Comparison of ENCODE assay signal across 23 mouse cellular contexts in genomic region chr9:63595032-63595431, GRCm38 (mm10). TPM values are rescaled to one million over a fixed set of nuclear protein-coding genes. Genes with fewer than 3 reads are reported as not detected.
DNase-seq lines count a peak whose midpoint lies in the region; ATAC-seq and TF ChIP-seq lines count a peak whose summit lies in the region.
"Had no signal": no experiment of that assay in that cellular context is flagged by ENCODE, and none has a peak within 500 bp of the region (broad histone marks: within the 10 kb centered on the region; RNA-seq: fewer than 3 reads in every experiment).

No protein-coding gene starts in this region.

- 100% methylated on average over 1 of the region's 1 CpGs for WGBS in kidney, adult 2 months
- WGBS in intestine, embryonic 16.5 days, result 83% methylated on average over 1 of the region's 1 CpGs
- 65% methylated on average over 1 of the region's 1 CpGs for WGBS in limb, embryonic 12.5 days

- H3K4me1 ChIP-seq in kidney, adult 2 months (ENCODE audit: control insufficient read depth, insufficient read depth, low read length), result no peaks in the 10 kb centered on the region
- no peaks in the 10 kb centered on the region for H3K4me1 ChIP-seq in intestine, embryonic 16.5 days (ENCODE audit: control insufficient read depth, insufficient read depth, low read length)
- H3K4me1 ChIP-seq in limb, embryonic 12.5 days (replicated peaks), result peaks cover 51% of the 10 kb centered on the region
- H3K4me1 ChIP-seq: embryonic facial prominence, embryonic 13.5 days; hindbrain, embryonic 12.5 days had no signal

- no peaks in the 10 kb centered on the region for H3K9me3 ChIP-seq in intestine, embryonic 16.5 days (ENCODE audit: control insufficient read depth, low read length)
- no peaks in the 10 kb centered on the region for H3K9me3 ChIP-seq in limb, embryonic 12.5 days
- H3K9me3 ChIP-seq: embryonic facial prominence, embryonic 13.5 days; forebrain, embryonic 12.5 days; heart, embryonic 13.5 days; hindbrain, embryonic 12.5 days had no signal

- H3K4me3 ChIP-seq in kidney, adult 2 months (ENCODE audit: insufficient read depth, low read depth, low read length), result no peak overlapping the region
- no peak overlapping the region for H3K4me3 ChIP-seq in intestine, embryonic 16.5 days (ENCODE audit: low read length)
- H3K4me3 ChIP-seq in limb, embryonic 12.5 days (replicated peaks), result no peak overlapping the region
- H3K4me3 ChIP-seq: embryonic facial prominence, embryonic 13.5 days; forebrain, embryonic 12.5 days; gastrocnemius, adult 2 months; heart, embryonic 13.5 days; hindbrain, embryonic 12.5 days had no signal

- H3K27ac ChIP-seq in kidney, adult 2 months (ENCODE audit: insufficient read depth, low read depth, low read length), result no peak overlapping the region
- no peak overlapping the region for H3K27ac ChIP-seq in intestine, embryonic 16.5 days (ENCODE audit: low read length)
- H3K27ac ChIP-seq in limb, embryonic 12.5 days, result peak overlapping the region; percentile 65
- H3K27ac ChIP-seq: embryonic facial prominence, embryonic 13.5 days; forebrain, embryonic 12.5 days; gastrocnemius, adult 2 months; heart, embryonic 13.5 days; hindbrain, embryonic 12.5 days had no signal

- no peak for TF ChIP-seq POLR2A in kidney, adult 2 months (IDR thresholded peaks at IDR 0.05; ENCODE audit: low read depth, low read length)

- no peak for TF ChIP-seq CTCF in kidney, adult 2 months (conservative IDR thresholded peaks at IDR 0.05; ENCODE audit: insufficient read depth, insufficient read length, low read depth, low read length)

- H3K9ac ChIP-seq in intestine, embryonic 16.5 days (ENCODE audit: low read depth, low read length), result no peak overlapping the region
- no peak overlapping the region for H3K9ac ChIP-seq in limb, embryonic 12.5 days (replicated peaks)
- H3K9ac ChIP-seq: embryonic facial prominence, embryonic 13.5 days; forebrain, embryonic 12.5 days; forebrain, postnatal 0 days; heart, embryonic 13.5 days; hindbrain, embryonic 12.5 days had no signal

- no peak overlapping the region for H3K4me2 ChIP-seq in intestine, embryonic 16.5 days (ENCODE audit: low read depth, low read length)
- no peak overlapping the region for H3K4me2 ChIP-seq in limb, embryonic 12.5 days
- H3K4me2 ChIP-seq: embryonic facial prominence, embryonic 13.5 days; forebrain, embryonic 12.5 days; heart, embryonic 13.5 days; hindbrain, embryonic 12.5 days had no signal

- peak; percentile 43 for DNase-seq in kidney, adult 2 months
- no peak for DNase-seq in kidney, adult 11 months
- peak; percentile 79 for DNase-seq in forelimb bud, embryonic 11.5 days (ENCODE audit: low read depth, low spot score)
- no peak for DNase-seq in lung, postnatal 36 days
- no peak for DNase-seq in natural killer cell, adult 2 months (ENCODE audit: low spot score in 2 of 2)
- DNase-seq in adrenal gland, postnatal 25 days, result no peak
- DNase-seq: adrenal gland, postnatal 10 days; cerebellum, adult 11-12 months; cerebellum, adult 9-10 months; cerebellum, postnatal 25 days; gastrocnemius, adult 2 months; gastrocnemius, postnatal 25 days; heart, postnatal 4 days had no signal

- H3K36me3 ChIP-seq in kidney, adult 2 months (ENCODE audit: control insufficient read depth, insufficient read depth, low read length), result no peaks in the 10 kb centered on the region
- H3K36me3 ChIP-seq in intestine, embryonic 16.5 days (ENCODE audit: control insufficient read depth, insufficient read depth, low read length), result no peaks in the 10 kb centered on the region
- H3K36me3 ChIP-seq in limb, embryonic 12.5 days, result no peaks in the 10 kb centered on the region
- H3K36me3 ChIP-seq: embryonic facial prominence, embryonic 13.5 days; forebrain, embryonic 12.5 days; heart, embryonic 13.5 days; hindbrain, embryonic 12.5 days had no signal

- H3K27me3 ChIP-seq in kidney, adult 2 months (replicated peaks; ENCODE audit: control insufficient read depth, insufficient read depth, low read length), result no peaks in the 10 kb centered on the region
- H3K27me3 ChIP-seq in intestine, embryonic 16.5 days (replicated peaks; ENCODE audit: control insufficient read depth, insufficient read depth, low read length), result no peaks in the 10 kb centered on the region
- H3K27me3 ChIP-seq in limb, embryonic 12.5 days, result no peaks in the 10 kb centered on the region
- H3K27me3 ChIP-seq: embryonic facial prominence, embryonic 13.5 days; heart, embryonic 13.5 days; hindbrain, embryonic 12.5 days had no signal

- peak; percentile 88 for ATAC-seq in intestine, embryonic 16.5 days
- peak; percentile 85 for ATAC-seq in limb, embryonic 12.5 days (ENCODE audit: insufficient number of reproducible peaks, insufficient read depth, low FRiP score, low TSS enrichment, low read depth)
- ATAC-seq: forebrain, postnatal 0 days had no signal

RNA-seq across cellular contexts. Expression of gene Iqch, which starts 7.3 kb away (rescaled TPM):
- 0.04 and 0.06 TPM in 2 replicates for polyA plus RNA-seq in kidney, adult 2 months (2012; rRNA removed)
- polyA plus RNA-seq in intestine, embryonic 16.5 days (2015; fragmentation: Nextera tagmentation; extraction: Ambion mirVana), result 0.06 TPM in 1 of 2 replicates, not detected in the other
- 0.19 and 0.34 TPM in 2 replicates for polyA plus RNA-seq in limb, embryonic 12.5 days (2016; fragmentation: Nextera tagmentation; extraction: Ambion mirVana)
- 0.15 TPM in 1 of 2 replicates, not detected in the other for total RNA-seq in adrenal gland, postnatal 25 days (2021)
- total RNA-seq: gastrocnemius, adult 2 months; gastrocnemius, postnatal 25 days; granulocyte monocyte progenitor cell, adult 5-6 weeks; heart, postnatal 4 days; MEL had no signal
- polyA plus RNA-seq: C2C12; embryonic facial prominence, embryonic 13.5 days; forebrain, embryonic 12.5 days; heart, embryonic 13.5 days had no signal

RNA-seq across cellular contexts. Expression of gene Aagab, which starts 7.4 kb away (rescaled TPM):
- 15.7 and 18.3 TPM in 2 replicates for polyA plus RNA-seq in kidney, adult 2 months (2012; rRNA removed)
- polyA plus RNA-seq in intestine, embryonic 16.5 days (2015; fragmentation: Nextera tagmentation; extraction: Ambion mirVana), result 27.8 and 28.1 TPM in 2 replicates
- 29.5 and 30.1 TPM in 2 replicates for polyA plus RNA-seq in limb, embryonic 12.5 days (2016; fragmentation: Nextera tagmentation; extraction: Ambion mirVana)
- total RNA-seq in adrenal gland, postnatal 25 days (2021), result 26.6 and 33.1 TPM in 2 replicates

Comparison
In these comparisons a context has a peak if more than half of its experiments do, and no peak if none do; other contexts are left out.
1. DNase-seq: peak in kidney, adult 2 months (single experiment) and forelimb bud, embryonic 11.5 days (single experiment); none in kidney, adult 11 months (single experiment), lung, postnatal 36 days (single experiment), natural killer cell, adult 2 months (0 of 2) and adrenal gland, postnatal 25 days (single experiment).